Mouse (Mus musculus): Measurements from ENCODE around the gene Olfr1491.

The Olfr1491 gene

DNA sequence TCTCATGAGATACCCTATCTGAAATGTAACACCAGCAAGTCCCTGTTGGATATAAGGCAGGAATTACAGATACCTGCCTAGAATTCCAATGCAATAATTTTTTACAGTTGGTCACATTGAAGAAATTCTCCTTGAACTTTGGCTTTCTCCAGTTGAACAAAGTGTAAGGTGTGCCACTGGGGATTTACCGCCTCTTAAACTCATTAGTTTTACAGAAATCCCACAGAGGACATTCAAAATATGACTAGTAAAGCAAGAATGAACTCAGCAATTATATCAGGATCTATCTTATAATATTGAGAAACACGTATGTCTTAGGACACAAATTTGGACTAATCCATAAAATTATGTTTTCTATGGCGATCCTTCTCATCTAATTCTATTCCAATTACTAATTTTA, at the start of gene Olfr1491:
TSS of gene Olfr1491 (plus strand) at position 301 of the 400 bp plus-strand sequence.
- DNase-seq (ENCODE audit: low spot score): no peak

DNA sequence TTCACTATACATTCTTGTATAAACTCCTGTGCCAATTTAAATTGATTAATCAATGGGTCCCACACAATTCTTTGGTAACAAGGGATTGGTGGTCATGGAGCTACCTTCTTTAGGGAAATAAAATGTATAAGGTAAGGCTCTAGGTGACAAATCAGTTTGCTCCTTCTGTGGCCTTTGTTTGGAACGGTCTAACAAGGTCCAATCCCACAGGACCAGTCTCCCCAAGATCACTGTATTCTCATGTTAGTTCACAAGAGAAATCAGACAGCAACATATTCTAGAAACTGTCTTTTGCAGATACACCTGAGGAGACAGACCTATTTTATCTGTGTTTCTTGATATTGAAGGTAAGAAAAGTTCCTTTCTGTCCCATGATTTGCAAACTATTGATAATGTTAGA, 46.3 kb upstream of the Olfr1491 start, which contains the start of gene Olfr1490:
TSS of gene Olfr1490 (plus strand) at position 301 of the 400 bp plus-strand sequence.
- no peak for DNase-seq (ENCODE audit: low spot score)

- DNase-seq (ENCODE audit: low spot score): no peak
Observed at GRCm38 (mm10) chr19:13722978-13723377, 25.9 kb downstream of the Olfr1491 start, which contains the start of gene Olfr1493-ps1. Olfr1493-ps1 (plus strand) TSS chr19:13723278.

GRCm38 (mm10) chr19:13739428-13739827, 42.4 kb downstream of the Olfr1491 start, which contains the start of gene Olfr1494:
Olfr1494 (plus strand) TSS chr19:13739728.
- DNase-seq (ENCODE audit: low spot score): no peak

- DNase-seq (ENCODE audit: low spot score): no peak
Observed at GRCm38 (mm10) chr19:13749366-13749765, 52.3 kb downstream of the Olfr1491 start.

Data from urinary bladder, postnatal 10 days (tissue).